Mouse (Mus musculus) olfactory bulb, adult 2 months (tissue): ENCODE measurements around the gene Pet117.

Experiments
- CTCF ChIP-seq: fragments of 200-500 bp; IDR thresholded peaks from 2 replicates; pipeline ENCODE4 v1.5.1; 2012; ENCODE audit warnings: low read depth, mild to moderate bottlenecking, low read length, moderate library complexity; ENCODE audit not compliant: insufficient read depth
- POLR2A ChIP-seq: fragments of 200-500 bp; IDR thresholded peaks from 2 replicates; pipeline ENCODE4 v1.6.1; 2012; ENCODE audit warnings: mild to moderate bottlenecking, low read depth, low read length, moderate library complexity; ENCODE audit not compliant: insufficient read depth

DNA sequence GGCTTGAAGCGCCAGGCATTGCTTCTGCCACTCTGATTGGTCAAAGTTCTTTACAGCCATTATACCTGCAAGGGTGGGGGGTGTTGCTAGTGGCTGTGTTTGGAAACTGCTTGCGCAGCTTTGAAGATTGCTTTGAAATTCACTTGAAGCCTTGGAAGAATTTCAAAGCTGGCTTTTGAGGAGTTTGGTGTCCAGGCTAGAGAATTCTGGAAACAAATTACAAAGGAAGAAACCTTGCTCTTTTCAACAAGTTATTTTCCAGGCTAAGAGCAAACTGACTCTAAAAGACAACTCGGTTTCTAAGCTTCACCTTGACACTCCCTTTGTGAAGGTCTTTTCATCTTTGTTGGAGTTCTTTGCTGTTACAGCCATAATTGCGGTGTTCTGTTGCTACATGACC lies 30.7 kb downstream of the Pet117 start:
- TF ChIP-seq POLR2A (no peak), CTCF (no peak)
